Mouse (Mus musculus) gastrocnemius, postnatal 25 days (tissue): ENCODE results near the gene Cbfa2t2. TPM values are rescaled to one million over a fixed set of nuclear protein-coding genes. Genes with fewer than 3 reads are reported as not detected.

Experiments
- DNase-seq: peaks from one replicate; pipeline ENCODE4 v3.0.0; 2022
- total RNA-seq, 2 experiments: library from RNA; stranded (reverse); gene quantifications; 1 replicate in 1 of 2; 2 replicates in 1 of 2; pipeline ENCODE4 v1.2.3; 2021

Cbfa2t2 gene
- total RNA-seq, 2 experiments from 2014 or later, result 9.9 to 10.7 TPM

- DNase-seq, result no peak
Observed at GRCm38 (mm10) chr2:154538710-154539109, 102.4 kb downstream of the Cbfa2t2 start.

GRCm38 (mm10) chr2:154539720-154540119 is 103.4 kb downstream of the Cbfa2t2 start:
- no peak for DNase-seq

- no peak for DNase-seq
Observed at GRCm38 (mm10) chr2:154541630-154542029, 105.3 kb downstream of the Cbfa2t2 start.

- DNase-seq, result peak; percentile 84
Observed at GRCm38 (mm10) chr2:154543567-154544347, 107.5 kb downstream of the Cbfa2t2 start.

- DNase-seq, result no peak
Observed at GRCm38 (mm10) chr2:154546711-154547110, 110.4 kb downstream of the Cbfa2t2 start, which contains the start of gene 1700003F12Rik. Gene 1700003F12Rik, plus strand, starts transcription at chr2:154547085.

GRCm38 (mm10) chr2:154548688-154549087 is 112.4 kb downstream of the Cbfa2t2 start:
- peak; percentile 32 for DNase-seq

- DNase-seq, result peak; percentile 55
Observed at GRCm38 (mm10) chr2:154549127-154549885, 113.0 kb downstream of the Cbfa2t2 start.

GRCm38 (mm10) chr2:154549886-154550189 is 113.6 kb downstream of the Cbfa2t2 start:
- no peak for DNase-seq

GRCm38 (mm10) chr2:154550937-154551336 is 114.7 kb downstream of the Cbfa2t2 start:
- DNase-seq, result no peak

GRCm38 (mm10) chr2:154551476-154551875 is 115.2 kb downstream of the Cbfa2t2 start, which contains the start of gene Actl10:
Gene Actl10, plus strand, starts transcription at chr2:154551776.
- no peak for DNase-seq

- peak; percentile 37 for DNase-seq
Observed at GRCm38 (mm10) chr2:154551927-154552326, 115.6 kb downstream of the Cbfa2t2 start.

- peak; percentile 73 for DNase-seq
Observed at GRCm38 (mm10) chr2:154552424-154552907, 116.2 kb downstream of the Cbfa2t2 start.

- DNase-seq, result no peak
Observed at GRCm38 (mm10) chr2:154555235-154555634, 119.0 kb downstream of the Cbfa2t2 start.

GRCm38 (mm10) chr2:154557184-154557832 is 121.0 kb downstream of the Cbfa2t2 start:
- DNase-seq, result no peak

GRCm38 (mm10) chr2:154558264-154559039 is 122.2 kb downstream of the Cbfa2t2 start, which contains the start of gene Necab3:
Gene Necab3, minus strand, starts transcription at chr2:154558890.
- DNase-seq, result peak; percentile 54

GRCm38 (mm10) chr2:154563612-154564170 is 127.4 kb downstream of the Cbfa2t2 start:
- no peak for DNase-seq

GRCm38 (mm10) chr2:154565562-154565961 is 129.3 kb downstream of the Cbfa2t2 start:
- no peak for DNase-seq

- no peak for DNase-seq
Observed at GRCm38 (mm10) chr2:154566641-154567040, 130.4 kb downstream of the Cbfa2t2 start.

GRCm38 (mm10) chr2:154567766-154568165 is 131.5 kb downstream of the Cbfa2t2 start:
- DNase-seq, result no peak

GRCm38 (mm10) chr2:154568329-154569070 is 132.2 kb downstream of the Cbfa2t2 start:
- DNase-seq, result no peak
